Mouse (Mus musculus) c-Kit-positive CD71-negative TER-119-negative erythroid progenitor cells, embryonic 14.5 days (primary cell): Measurements from ENCODE around the gene Eif3g.
A peak's percentile ranks its signal among the peaks of the same experiment; 100 is the strongest.

Source experiments
- DNase-seq: peaks from one replicate; pipeline ENCODE4 v3.0.0-alpha.2; 2013; ENCODE audit warnings: low read depth

Gene Eif3g

GRCm38 (mm10) chr9:20888386-20888765 is 10.0 kb downstream of the Eif3g start:
- no peak for DNase-seq

GRCm38 (mm10) chr9:20887704-20888385 is 10.6 kb downstream of the Eif3g start, which contains the start of gene Ppan:
TSS of gene Ppan (plus strand) at chr9:20888175.
- DNase-seq = peak; percentile 90

- no peak for DNase-seq
Observed at GRCm38 (mm10) chr9:20887191-20887590, 11.2 kb downstream of the Eif3g start.

GRCm38 (mm10) chr9:20886563-20886962 is 11.9 kb downstream of the Eif3g start:
- DNase-seq = no peak

GRCm38 (mm10) chr9:20879097-20879792 is 19.2 kb downstream of the Eif3g start, which contains the start of gene Angptl6:
TSS of gene Angptl6 (minus strand) at chr9:20879727.
- no peak for DNase-seq

- DNase-seq = no peak
Observed at GRCm38 (mm10) chr9:20878710-20879065, 19.7 kb downstream of the Eif3g start.

GRCm38 (mm10) chr9:20878041-20878709 is 20.2 kb downstream of the Eif3g start:
- DNase-seq = peak; percentile 98

GRCm38 (mm10) chr9:20877118-20878040 is 21.0 kb downstream of the Eif3g start:
- DNase-seq = no peak

- DNase-seq = no peak
Observed at GRCm38 (mm10) chr9:20876318-20877117, 21.9 kb downstream of the Eif3g start.

- no peak for DNase-seq
Observed at GRCm38 (mm10) chr9:20875021-20875790, 23.2 kb downstream of the Eif3g start.

GRCm38 (mm10) chr9:20873521-20873920 is 24.9 kb downstream of the Eif3g start:
- DNase-seq = no peak

GRCm38 (mm10) chr9:20872991-20873390 is 25.4 kb downstream of the Eif3g start:
- no peak for DNase-seq

GRCm38 (mm10) chr9:20870211-20871173 is 27.9 kb downstream of the Eif3g start:
- DNase-seq = no peak

GRCm38 (mm10) chr9:20869246-20869645 is 29.2 kb downstream of the Eif3g start:
- DNase-seq = no peak

- DNase-seq = no peak
Observed at GRCm38 (mm10) chr9:20868448-20869001, 29.9 kb downstream of the Eif3g start, which contains the start of gene A230050P20Rik. TSS of gene A230050P20Rik (plus strand) at chr9:20868642.

GRCm38 (mm10) chr9:20866879-20867278 is 31.5 kb downstream of the Eif3g start:
- no peak for DNase-seq

GRCm38 (mm10) chr9:20862225-20862624 is 36.2 kb downstream of the Eif3g start:
- DNase-seq = no peak

GRCm38 (mm10) chr9:20861821-20862220 is 36.6 kb downstream of the Eif3g start:
- DNase-seq = no peak

GRCm38 (mm10) chr9:20859926-20860325 is 38.5 kb downstream of the Eif3g start:
- no peak for DNase-seq
